Mouse (Mus musculus): ENCODE results near the gene Rnaseh2c. TPM values are rescaled to one million over a fixed set of nuclear protein-coding genes. Genes with fewer than 3 reads are reported as not detected.
A peak's percentile ranks its signal among the peaks of the same experiment; 100 is the strongest.

Rnaseh2c gene
- total and polyA plus RNA-seq, 2 experiments, result 51.4 to 56.3 TPM

DNA sequence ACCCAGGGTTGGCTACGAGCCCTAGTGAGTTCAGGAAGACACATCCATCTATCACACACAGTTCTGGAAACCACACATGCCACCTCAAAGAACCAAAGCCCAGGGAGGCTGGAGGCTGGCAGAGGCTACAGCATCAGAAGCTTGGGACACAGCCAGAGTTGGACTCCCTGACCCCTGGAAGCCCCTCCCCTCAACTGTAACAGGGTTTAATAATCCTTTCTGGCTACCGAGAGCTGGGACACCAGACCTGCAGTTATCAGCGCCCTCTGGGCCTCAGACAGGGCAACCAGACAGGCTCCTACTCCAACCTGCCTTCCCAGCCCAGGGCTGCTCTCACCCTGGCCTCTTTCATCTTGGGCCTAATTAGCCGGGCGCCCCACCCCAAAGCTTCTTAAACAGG, 35.4 kb upstream of the Rnaseh2c start:
- Histone ChIP-seq H3K9ac (ENCODE audit: low read depth, low read length) (no peak overlapping the region), H3K36me3 (ENCODE audit: control insufficient read depth, insufficient read depth, low read length) (no peaks in the 10 kb centered on the region), H3K27me3 (ENCODE audit: control insufficient read depth, insufficient read depth, low read length) (peaks cover 2% of the 10 kb centered on the region; the same call in 1 of the 2 replicates), H3K4me3 (ENCODE audit: insufficient read depth, low read depth, low read length) (no peak overlapping the region), H3K4me1 (ENCODE audit: control insufficient read depth, insufficient read depth, low read length) (0 out of 2 replicates have a peak, but pooled peaks cover 4% of the 10 kb centered on the region), H3K27ac (replicated peaks; ENCODE audit: insufficient read depth, low read depth, low read length) (no peak overlapping the region), H3K79me2 (ENCODE audit: control insufficient read depth, insufficient read depth, low read length) (peaks cover 9% of the 10 kb centered on the region; the same call in 1 of the 2 replicates)
- WGBS, result 72% methylated on average over 5 of the region's 5 CpGs
- no peak for TF ChIP-seq POLR2A (IDR thresholded peaks at IDR 0.05; ENCODE audit: extremely low read depth, insufficient read depth, low read length)
- TF ChIP-seq CTCF (IDR thresholded peaks at IDR 0.05; ENCODE audit: low read depth, low read length), result no peak
- no peak for DNase-seq (ENCODE audit: extremely low read depth, low read depth, low spot score)

DNA sequence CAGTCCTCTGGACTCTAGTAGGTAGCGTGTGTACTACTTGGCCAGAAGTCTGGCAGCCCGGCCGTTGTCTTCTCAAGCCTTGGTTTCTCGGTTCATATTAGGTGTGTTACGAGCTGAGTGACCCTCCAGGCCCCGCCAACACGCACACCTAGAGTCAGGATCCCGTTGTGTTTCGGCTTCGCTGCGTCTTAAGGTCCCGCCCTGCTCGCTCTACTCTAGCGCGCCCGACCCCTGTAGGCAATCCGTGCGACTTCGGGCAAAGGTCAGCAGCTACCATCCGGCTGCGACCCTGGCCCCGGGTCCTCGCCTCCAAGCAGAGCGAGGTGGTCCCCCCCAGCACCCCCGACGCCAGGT, 34.5 kb upstream of the Rnaseh2c start:
- under 1% methylated on average over 26 of the region's 26 CpGs for WGBS

DNA sequence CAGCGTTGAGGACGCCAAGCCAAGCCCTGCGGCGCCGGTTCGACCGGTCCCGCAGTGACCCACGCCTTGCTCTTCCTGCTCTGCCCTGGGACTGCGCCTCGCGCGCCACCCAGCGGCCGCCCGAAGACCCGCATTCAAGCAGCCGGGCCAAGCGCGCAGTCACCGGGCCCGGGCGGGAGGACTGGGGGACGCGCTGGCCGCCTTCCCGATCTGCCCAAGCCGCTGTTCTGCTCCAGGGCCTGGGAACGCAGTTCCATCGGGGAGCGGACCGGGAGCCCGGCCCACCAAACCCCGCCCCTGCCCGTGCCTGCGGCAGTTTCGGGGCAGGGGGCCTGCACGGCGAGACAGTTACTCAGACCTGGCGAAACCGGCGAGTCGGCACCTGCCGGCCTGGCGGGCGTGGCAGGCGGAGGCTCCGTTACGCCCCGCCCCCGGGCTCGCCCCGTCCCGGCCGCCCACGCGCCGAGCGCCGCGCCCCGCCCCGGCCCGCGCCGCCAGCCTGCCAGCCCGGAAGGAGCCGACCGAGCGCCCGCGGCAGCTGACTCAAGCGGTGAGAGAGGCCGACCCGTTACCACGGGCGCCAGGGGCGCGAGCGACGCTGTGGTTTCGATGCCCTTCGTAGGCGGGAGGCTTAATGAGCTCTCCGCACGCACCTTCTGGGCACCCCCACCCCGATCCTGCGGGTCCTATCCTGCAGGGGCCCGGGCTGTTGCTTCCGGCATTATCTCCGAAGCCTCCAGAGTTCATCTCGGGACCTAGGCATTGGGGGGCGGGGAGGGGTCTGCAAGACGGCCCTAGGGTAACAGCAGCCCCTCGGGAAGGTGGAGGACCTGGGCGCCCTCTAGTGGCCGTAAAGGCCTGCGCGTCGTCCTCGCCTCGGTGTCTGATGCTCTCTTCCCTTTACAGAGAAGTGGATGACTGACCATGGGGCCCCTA, 33.9 kb upstream of the Rnaseh2c start, which contains the start of gene Ap5b1:
Gene Ap5b1 (plus strand): TSS at position 492 of the 936 bp plus-strand sequence.
- under 1% methylated on average over 102 of the region's 102 CpGs for WGBS
- H3K36me3 ChIP-seq (ENCODE audit: control insufficient read depth, insufficient read depth, low read length), result no peaks in the 10 kb centered on the region
- peak within 1 kb of the TSS; percentile 94 for H3K9ac ChIP-seq (ENCODE audit: low read depth, low read length)
- 0 out of 2 replicates have a peak, but pooled peaks cover 4% of the 10 kb centered on the region for H3K4me1 ChIP-seq (ENCODE audit: control insufficient read depth, insufficient read depth, low read length)
- H3K27ac ChIP-seq (replicated peaks; ENCODE audit: insufficient read depth, low read depth, low read length), result peak within 1 kb of the TSS; percentile 96
- H3K4me3 ChIP-seq (ENCODE audit: insufficient read depth, low read depth, low read length), result peak within 1 kb of the TSS; percentile 99
- peak; percentile 56 for DNase-seq (ENCODE audit: extremely low read depth, low read depth, low spot score)
- H3K27me3 ChIP-seq (ENCODE audit: control insufficient read depth, insufficient read depth, low read length), result no peaks in the 10 kb centered on the region
- peaks cover 9% of the 10 kb centered on the region; the same call in 1 of the 2 replicates for H3K79me2 ChIP-seq (ENCODE audit: control insufficient read depth, insufficient read depth, low read length)
- TF ChIP-seq CTCF (IDR thresholded peaks at IDR 0.05; ENCODE audit: low read depth, low read length) (peak; percentile 88), POLR2A (IDR thresholded peaks at IDR 0.05; ENCODE audit: extremely low read depth, insufficient read depth, low read length) (0 out of 2 replicates have a peak, but pooled peaks have one; percentile 55)

More for the DNA sequence above, 34.5 kb upstream of the Rnaseh2c start:
- no peak for DNase-seq (ENCODE audit: extremely low read depth, low read depth, low spot score)
- Histone ChIP-seq H3K79me2 (ENCODE audit: control insufficient read depth, insufficient read depth, low read length) (peaks cover 9% of the 10 kb centered on the region; the same call in 1 of the 2 replicates), H3K9ac (ENCODE audit: low read depth, low read length) (peak overlapping the region; percentile 94), H3K27me3 (ENCODE audit: control insufficient read depth, insufficient read depth, low read length) (no peaks in the 10 kb centered on the region), H3K36me3 (ENCODE audit: control insufficient read depth, insufficient read depth, low read length) (no peaks in the 10 kb centered on the region), H3K4me3 (ENCODE audit: insufficient read depth, low read depth, low read length) (peak overlapping the region; percentile 99), H3K4me1 (ENCODE audit: control insufficient read depth, insufficient read depth, low read length) (0 out of 2 replicates have a peak, but pooled peaks cover 4% of the 10 kb centered on the region), H3K27ac (replicated peaks; ENCODE audit: insufficient read depth, low read depth, low read length) (peak overlapping the region; percentile 96)
- no peak for TF ChIP-seq CTCF (IDR thresholded peaks at IDR 0.05; ENCODE audit: low read depth, low read length)
- no peak; the same call in 1 of the 2 replicates for TF ChIP-seq POLR2A (IDR thresholded peaks at IDR 0.05; ENCODE audit: extremely low read depth, insufficient read depth, low read length)

DNA sequence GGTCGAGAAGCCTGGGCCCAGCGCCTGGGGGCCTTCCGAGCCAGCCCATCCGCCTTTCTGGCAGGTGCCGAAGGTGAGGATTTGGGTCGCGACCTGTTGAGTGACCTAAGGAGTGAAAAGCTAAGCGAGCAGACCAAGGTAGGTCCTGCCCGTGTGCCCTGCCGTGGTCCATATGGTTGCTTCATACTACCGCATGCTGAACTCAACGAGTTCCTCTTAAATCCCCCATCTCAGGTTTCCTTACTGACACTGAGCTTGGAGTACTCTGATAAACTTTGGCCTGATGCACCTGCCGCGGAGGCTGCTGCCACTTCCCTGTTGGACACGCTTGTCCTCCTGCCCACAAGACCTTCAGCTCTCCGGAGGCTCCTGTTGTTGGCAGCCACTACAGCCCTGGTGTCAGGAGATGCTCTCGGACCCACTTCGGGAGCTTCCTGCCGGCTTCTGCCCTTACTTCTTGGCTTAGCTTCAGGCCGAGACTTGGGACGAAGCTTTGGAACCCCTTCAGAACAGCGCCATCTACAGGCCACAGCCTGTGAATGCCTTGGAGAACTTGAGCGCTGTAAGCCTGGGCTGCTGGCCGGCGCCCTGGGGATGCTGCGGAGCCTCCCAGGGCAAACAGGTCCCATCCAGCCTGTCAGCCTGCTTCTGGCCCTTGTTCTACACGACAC, 33.1 kb upstream of the Rnaseh2c start:
- Histone ChIP-seq H3K27ac (replicated peaks; ENCODE audit: insufficient read depth, low read depth, low read length) (0 out of 2 replicates have a peak overlapping the region, but pooled peaks have one; percentile 95), H3K4me1 (ENCODE audit: control insufficient read depth, insufficient read depth, low read length) (0 out of 2 replicates have a peak, but pooled peaks cover 4% of the 10 kb centered on the region), H3K9ac (ENCODE audit: low read depth, low read length) (peak overlapping the region; percentile 94), H3K79me2 (ENCODE audit: control insufficient read depth, insufficient read depth, low read length) (peaks cover 9% of the 10 kb centered on the region; the same call in 1 of the 2 replicates), H3K4me3 (ENCODE audit: insufficient read depth, low read depth, low read length) (peak overlapping the region; percentile 99), H3K36me3 (ENCODE audit: control insufficient read depth, insufficient read depth, low read length) (no peaks in the 10 kb centered on the region), H3K27me3 (ENCODE audit: control insufficient read depth, insufficient read depth, low read length) (no peaks in the 10 kb centered on the region)
- no peak for TF ChIP-seq POLR2A (IDR thresholded peaks at IDR 0.05; ENCODE audit: extremely low read depth, insufficient read depth, low read length)
- peak; percentile 87 for TF ChIP-seq CTCF (IDR thresholded peaks at IDR 0.05; ENCODE audit: low read depth, low read length)
- DNase-seq (ENCODE audit: extremely low read depth, low read depth, low spot score), result peak; percentile 71
- 11% methylated on average over 27 of the region's 27 CpGs for WGBS

DNA sequence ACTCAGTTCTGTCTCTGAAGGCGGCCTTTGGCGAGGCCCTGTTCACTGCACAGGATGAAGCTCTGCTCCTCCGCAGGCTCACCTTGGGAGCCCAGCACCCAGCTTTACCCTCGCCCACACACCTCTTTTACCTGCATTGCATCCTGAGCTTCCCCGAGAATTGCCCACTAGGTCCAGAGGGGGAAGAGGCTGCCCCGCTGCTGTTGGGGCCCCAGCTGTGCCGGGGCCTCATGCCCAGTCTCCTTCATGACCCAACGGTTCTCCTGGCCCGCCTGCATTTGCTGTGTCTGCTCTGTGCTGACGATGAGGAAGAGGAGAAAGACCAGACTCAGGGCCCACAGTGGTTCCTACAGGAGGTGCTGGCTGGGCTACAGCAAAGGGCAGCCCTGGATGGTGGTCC, 32.2 kb upstream of the Rnaseh2c start:
- H3K4me3 ChIP-seq (ENCODE audit: insufficient read depth, low read depth, low read length), result no peak overlapping the region
- no peaks in the 10 kb centered on the region for H3K27me3 ChIP-seq (ENCODE audit: control insufficient read depth, insufficient read depth, low read length)
- H3K9ac ChIP-seq (ENCODE audit: low read depth, low read length), result no peak overlapping the region
- TF ChIP-seq CTCF (IDR thresholded peaks at IDR 0.05; ENCODE audit: low read depth, low read length) (no peak), POLR2A (IDR thresholded peaks at IDR 0.05; ENCODE audit: extremely low read depth, insufficient read depth, low read length) (no peak)
- no peak for DNase-seq (ENCODE audit: extremely low read depth, low read depth, low spot score)
- no peaks in the 10 kb centered on the region for H3K36me3 ChIP-seq (ENCODE audit: control insufficient read depth, insufficient read depth, low read length)
- H3K79me2 ChIP-seq (ENCODE audit: control insufficient read depth, insufficient read depth, low read length), result peaks cover 9% of the 10 kb centered on the region; the same call in 1 of the 2 replicates
- H3K4me1 ChIP-seq (ENCODE audit: control insufficient read depth, insufficient read depth, low read length), result 0 out of 2 replicates have a peak, but pooled peaks cover 4% of the 10 kb centered on the region
- WGBS, result 93% methylated on average over 10 of the region's 10 CpGs
- H3K27ac ChIP-seq (replicated peaks; ENCODE audit: insufficient read depth, low read depth, low read length), result no peak overlapping the region

All from liver, adult 2 months (tissue).